Mouse (Mus musculus) CH12.LX (cell line): ENCODE results near the gene Etfdh. TPM values are rescaled to one million over a fixed set of nuclear protein-coding genes. Genes with fewer than 3 reads are reported as not detected.
A peak's percentile ranks its signal among the peaks of the same experiment; 100 is the strongest.

ENCODE experiments used
- DNase-seq: peaks from one replicate; pipeline ENCODE4 v3.0.0-alpha.2; 2013; ENCODE audit errors: extremely low read depth
- H3K27ac ChIP-seq: 2 replicates; pipeline ENCODE4 v1.5.1; 2012; ENCODE audit warnings: low read depth, mild to moderate bottlenecking, control low read depth, moderate library complexity; ENCODE audit not compliant: insufficient read depth
- H3K27me3 ChIP-seq: replicated peaks from 2 replicates; pipeline ENCODE3; 2012; ENCODE audit warnings: inconsistent platforms
- H3K36me3 ChIP-seq, 2 experiments: replicated peaks in 1 of 2; 2 replicates each; pipeline versions ENCODE3 to v1.6.1; 2012; ENCODE audit warnings: inconsistent platforms in 1 of 2, low read length in 1 of 2, mild to moderate bottlenecking in 1 of 2, mixed read lengths in 1 of 2, moderate library complexity in 1 of 2; ENCODE audit not compliant: control insufficient read depth in 1 of 2, insufficient read depth in 1 of 2
- H3K4me1 ChIP-seq, 2 experiments: 2 replicates each; pipeline ENCODE4 v1.6.1; 2012; ENCODE audit warnings: inconsistent platforms in 1 of 2, moderate library complexity in 1 of 2; ENCODE audit not compliant: insufficient read depth in 2 of 2, control insufficient read depth in 1 of 2
- H3K4me2 ChIP-seq: 2 replicates; pipeline ENCODE4 v1.6.1; 2012; ENCODE audit warnings: low read depth, mild to moderate bottlenecking, control low read depth; ENCODE audit not compliant: poor library complexity, insufficient read depth, severe bottlenecking
- H3K4me3 ChIP-seq, 3 experiments: fragments of 150-350 bp in 1 of 3; sonication (generic) in 1 of 3; replicated peaks in 1 of 3; 2 replicates each; pipeline versions ENCODE3 to v1.5.1; 2011 to 2012; ENCODE audit warnings: low read depth in 2 of 3, low read length in 2 of 3, mild to moderate bottlenecking in 2 of 3, moderate library complexity in 2 of 3, control low read depth in 1 of 3, improper control_type of control experiment in 1 of 3, inconsistent platforms in 1 of 3, mixed read lengths in 1 of 3; ENCODE audit not compliant: poor library complexity in 1 of 3
- H3K79me2 ChIP-seq: replicated peaks from 2 replicates; pipeline ENCODE4 v1.6.1; 2012; ENCODE audit warnings: mild to moderate bottlenecking, moderate library complexity; ENCODE audit not compliant: control insufficient read depth, poor library complexity, insufficient read depth, severe bottlenecking; ENCODE audit errors: extremely low read depth
- H3K9ac ChIP-seq: 2 replicates; pipeline ENCODE4 v1.6.1; 2012; ENCODE audit warnings: low read depth, mild to moderate bottlenecking, control low read depth, moderate library complexity; ENCODE audit not compliant: insufficient read depth
- H3K9me3 ChIP-seq: replicated peaks from 2 replicates; pipeline ENCODE3; 2012; ENCODE audit warnings: low read length, inconsistent platforms, mixed read lengths
- BHLHE40 ChIP-seq: IDR thresholded peaks from 2 replicates; pipeline ENCODE4 v1.6.1; 2011; ENCODE audit warnings: mild to moderate bottlenecking, low read depth, low read length, improper control_type of control experiment
- CTCF ChIP-seq, 2 experiments: IDR thresholded peaks in 1 of 2; conservative IDR thresholded peaks in 1 of 2; 2 replicates each; pipeline ENCODE4 v1.5.1; 2011 to 2012; ENCODE audit warnings: low read depth in 2 of 2, low read length in 2 of 2, improper control_type of control experiment in 1 of 2, inconsistent platforms in 1 of 2, mild to moderate bottlenecking in 1 of 2, moderate library complexity in 1 of 2
- E2F4 ChIP-seq: IDR thresholded peaks from 2 replicates; pipeline ENCODE4 v1.6.1; 2011; ENCODE audit warnings: low read depth, low read length, improper control_type of control experiment; ENCODE audit not compliant: insufficient replicate concordance
- EP300 ChIP-seq: IDR thresholded peaks from 2 replicates; pipeline ENCODE4 v1.6.1; 2011; ENCODE audit warnings: low read length, improper control_type of control experiment
- HCFC1 ChIP-seq: IDR thresholded peaks from 2 replicates; pipeline ENCODE4 v1.6.1; 2012; ENCODE audit warnings: low read depth, mild to moderate bottlenecking, inconsistent platforms, low read length, improper control_type of control experiment
- MAFK ChIP-seq: IDR thresholded peaks from 2 replicates; pipeline ENCODE4 v1.6.1; 2011; ENCODE audit warnings: low read length, improper control_type of control experiment; ENCODE audit not compliant: insufficient replicate concordance
- MEF2A ChIP-seq: IDR thresholded peaks from 2 replicates; pipeline ENCODE4 v1.6.1; 2014; ENCODE audit warnings: low read depth, mild to moderate bottlenecking, inconsistent platforms, low read length, improper control_type of control experiment, borderline replicate concordance
- MYC ChIP-seq: IDR thresholded peaks from 2 replicates; pipeline ENCODE4 v1.6.1; 2011; ENCODE audit warnings: low read depth, mild to moderate bottlenecking, improper control_type of control experiment, low read length
- NELFE ChIP-seq: IDR thresholded peaks from 2 replicates; pipeline ENCODE4 v1.6.1; 2011; ENCODE audit warnings: low read depth, low read length, improper control_type of control experiment
- PAX5 ChIP-seq: IDR thresholded peaks from 2 replicates; pipeline ENCODE4 v1.6.1; 2012; ENCODE audit warnings: low read length, inconsistent platforms, mixed read lengths
- POLR2AphosphoS2 ChIP-seq: IDR thresholded peaks from 2 replicates; pipeline ENCODE4 v1.6.1; 2011; ENCODE audit warnings: low read depth, low read length, improper control_type of control experiment
- RAD21 ChIP-seq: IDR thresholded peaks from 2 replicates; pipeline ENCODE4 v1.6.1; 2011; ENCODE audit warnings: low read depth, mild to moderate bottlenecking, low read length, improper control_type of control experiment, moderate library complexity
- RCOR1 ChIP-seq: conservative IDR thresholded peaks from 2 replicates; pipeline ENCODE4 v1.6.1; 2012; ENCODE audit warnings: low read depth, mild to moderate bottlenecking, inconsistent platforms, low read length, improper control_type of control experiment
- SMC3 ChIP-seq: IDR thresholded peaks from 2 replicates; pipeline ENCODE4 v1.6.1; 2011; ENCODE audit warnings: low read depth, low read length, improper control_type of control experiment
- TBP ChIP-seq: conservative IDR thresholded peaks from 2 replicates; pipeline ENCODE4 v1.6.1; 2011; ENCODE audit warnings: low read depth, low read length, improper control_type of control experiment
- TCF12 ChIP-seq: IDR thresholded peaks from 2 replicates; pipeline ENCODE4 v1.6.1; 2014; ENCODE audit warnings: low read depth, mild to moderate bottlenecking, inconsistent platforms, low read length, improper control_type of control experiment
- UBTF ChIP-seq: IDR thresholded peaks from 2 replicates; pipeline ENCODE4 v1.6.1; 2012; ENCODE audit warnings: low read depth, mild to moderate bottlenecking, inconsistent platforms, low read length, improper control_type of control experiment, moderate library complexity
- USF2 ChIP-seq: conservative IDR thresholded peaks from 2 replicates; pipeline ENCODE4 v1.6.1; 2011; ENCODE audit warnings: low read depth, low read length, improper control_type of control experiment
- ZC3H11A ChIP-seq: IDR thresholded peaks from 2 replicates; pipeline ENCODE4 v1.6.1; 2012; ENCODE audit warnings: low read depth, mild to moderate bottlenecking, inconsistent platforms, low read length, improper control_type of control experiment
- ZNF384 ChIP-seq: IDR thresholded peaks from 2 replicates; pipeline ENCODE4 v1.6.1; 2012; ENCODE audit warnings: low read depth, low read length, improper control_type of control experiment, inconsistent platforms
- dilution Hi-C: fragments of 300-500 bp; cut with MboI; formaldehyde crosslinking; loops from 2 replicates; pipeline ENCODE4 v1.14.3; 2020; ENCODE audit warnings: low sequenced_read_pairs; ENCODE audit not compliant: extremely low pct_unique_long_range_greater_than_20kb, extremely low pct_ligation_motif_present
- in situ Hi-C: fragments of 300-500 bp; cut with MboI; formaldehyde crosslinking; loops from 3 replicates; pipeline ENCODE4 v1.14.3; 2019; ENCODE audit warnings: low sequenced_read_pairs, low pct_ligation_motif_present, low pct_unique_long_range_greater_than_20kb, mixed read lengths
- polyA plus RNA-seq: library from polyadenylated mRNA; unstranded; fragments of >175 nt; gene quantifications from 2 replicates; pipeline ENCODE4 v1.2.1, GENCODE M21; 2012; ENCODE audit warnings: low read depth; ENCODE audit not compliant: insufficient read length
- total RNA-seq, 2 experiments: library from RNA; depleted of rRNA; stranded (reverse); fragments of 300-350 nt in 1 of 2; fragments of >200 nt in 1 of 2; gene quantifications; 2 replicates each; pipeline ENCODE4 v1.2.3; 2012 to 2014

Gene Etfdh
- total and polyA plus RNA-seq, 3 experiments = 22.0 to 32.1 (median 22.4) TPM

DNA sequence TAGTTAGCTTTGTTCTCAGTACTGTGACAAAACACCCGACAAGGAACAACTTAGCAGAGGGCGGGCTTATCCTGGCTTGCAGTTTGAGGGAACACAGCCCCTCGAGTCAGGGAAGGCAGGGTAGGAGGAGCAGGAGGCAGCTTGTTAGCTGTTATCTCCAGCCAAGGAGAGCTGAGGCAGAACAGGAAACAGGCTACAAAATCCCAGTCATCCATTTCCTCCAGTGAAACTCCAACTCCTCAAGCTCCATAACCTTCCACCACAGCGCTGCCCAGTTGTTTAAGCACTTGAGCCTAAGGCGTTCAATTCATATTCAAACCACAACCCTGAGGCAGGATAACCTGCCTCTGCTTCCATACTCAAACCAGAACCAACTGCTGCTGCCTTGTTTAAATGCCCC lies 45.3 kb upstream of the Etfdh start:
- in situ Hi-C loops = no loop called here
- no peaks in the 10 kb centered on the region for H3K79me2 ChIP-seq
- no peak overlapping the region for H3K4me2 ChIP-seq
- no peaks in the 10 kb centered on the region for H3K27me3 ChIP-seq
- H3K4me3 ChIP-seq = no peak overlapping the region
- H3K36me3 ChIP-seq = no peaks in the 10 kb centered on the region
- no peak overlapping the region for H3K9ac ChIP-seq
- TF ChIP-seq PAX5 = no peak
- TF ChIP-seq, all 38 proteins: peak for 0
- Histone ChIP-seq H3K27ac (no peak overlapping the region), H3K4me1 (0 out of 4 replicates have a peak, but pooled peaks cover 0 to 6% of the 10 kb centered on the region in 2 experiments), H3K9me3 (no peaks in the 10 kb centered on the region)
- dilution Hi-C loops = no loop called here
- DNase-seq = no peak

DNA sequence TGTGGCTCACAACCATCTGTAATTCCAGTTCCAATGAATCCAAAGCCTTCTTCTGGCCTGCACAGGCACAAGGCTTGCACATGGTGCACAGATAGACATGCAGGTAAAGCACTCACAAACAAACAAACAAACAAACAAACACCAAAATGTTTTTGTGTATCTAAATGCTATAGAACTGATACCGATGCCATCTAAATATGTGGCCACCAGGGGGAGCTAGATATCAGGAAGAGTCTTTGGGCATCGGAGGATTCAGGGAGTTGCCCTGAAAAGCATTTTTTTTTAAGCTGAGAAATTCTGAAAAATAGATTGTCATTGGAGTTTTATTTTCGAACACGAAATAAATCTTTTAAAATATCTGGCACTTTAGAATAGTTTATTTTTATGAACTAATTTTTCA lies 43.8 kb upstream of the Etfdh start:
- TF ChIP-seq SMC3 = peak; percentile 88
- peak; percentile 19; the same call in 1 of the 2 replicates for TF ChIP-seq ZC3H11A
- TF ChIP-seq MYC = no peak
- no peak for TF ChIP-seq NELFE
- TF ChIP-seq ZNF384 = peak; percentile 83
- no peak for TF ChIP-seq BHLHE40
- TF ChIP-seq UBTF = no peak
- TF ChIP-seq HCFC1 = no peak
- TF ChIP-seq RAD21 = peak; percentile 76
- TF ChIP-seq E2F4 = no peak
- TF ChIP-seq POLR2AphosphoS2 = no peak
- TF ChIP-seq MAFK = no peak
- no peak for TF ChIP-seq TBP
- TF ChIP-seq CTCF (conservative IDR thresholded peaks at IDR 0.05 in 1 of 2, IDR thresholded peaks at IDR 0.05 in 1 of 2; ENCODE audit: low read depth in 2 of 2, low read length in 2 of 2) = peak; percentile 67 to 81
- no peak overlapping the region for H3K4me2 ChIP-seq
- no peaks in the 10 kb centered on the region for H3K27me3 ChIP-seq
- H3K4me3 ChIP-seq = no peak overlapping the region
- no peaks in the 10 kb centered on the region for H3K9me3 ChIP-seq
- in situ Hi-C loops = no loop called here
- H3K36me3 ChIP-seq = no peaks in the 10 kb centered on the region
- H3K79me2 ChIP-seq = no peaks in the 10 kb centered on the region
- DNase-seq = peak; percentile 71
- no peaks in the 10 kb centered on the region for H3K4me1 ChIP-seq
- no peak overlapping the region for H3K27ac ChIP-seq
- dilution Hi-C loops = no loop called here
- no peak overlapping the region for H3K9ac ChIP-seq

- no peak for DNase-seq
- no peak overlapping the region for H3K4me2 ChIP-seq
- TF ChIP-seq MEF2A (no peak), EP300 (no peak), RCOR1 (no peak), ZC3H11A (no peak), TBP (no peak), RAD21 (no peak), USF2 (no peak), TCF12 (no peak)
- dilution Hi-C loops = no loop called here
- H3K36me3 ChIP-seq = no peaks in the 10 kb centered on the region
- no peak overlapping the region for H3K4me3 ChIP-seq
- no peaks in the 10 kb centered on the region for H3K4me1 ChIP-seq
- H3K27me3 ChIP-seq = no peaks in the 10 kb centered on the region
- no peak overlapping the region for H3K27ac ChIP-seq
- no peaks in the 10 kb centered on the region for H3K9me3 ChIP-seq
- H3K9ac ChIP-seq = no peak overlapping the region
- in situ Hi-C loops = no loop called here
- H3K79me2 ChIP-seq = no peaks in the 10 kb centered on the region
Measured at GRCm38 (mm10) chr3:79672188-79672587, 42.9 kb upstream of the Etfdh start.
